Mouse (Mus musculus) left cerebral cortex, adult 8-10 months (tissue): ENCODE data around the gene Sirt6. TPM values are rescaled to one million over a fixed set of nuclear protein-coding genes. Genes with fewer than 3 reads are reported as not detected.
A peak's percentile ranks its signal among the peaks of the same experiment; 100 is the strongest.

ENCODE experiments used
- DNase-seq, 2 experiments: peaks; one replicate each; pipeline ENCODE4 v3.0.0; 2022; ENCODE audit warnings: low spot score in 2 of 2
- total RNA-seq, 4 experiments: library from RNA; stranded (reverse); gene quantifications; 2 replicates each; pipeline ENCODE4 v1.2.4; 2022

The Sirt6 gene
- total RNA-seq = 10 to 100 TPM; 21.8 to 27.9 (median 25.2) TPM

- DNase-seq = peak; percentile 87 to 94
Observed at GRCm38 (mm10) chr10:81626994-81627835, at the start of gene Sirt6. Sirt6 (minus strand) TSS chr10:81627797.

DNA sequence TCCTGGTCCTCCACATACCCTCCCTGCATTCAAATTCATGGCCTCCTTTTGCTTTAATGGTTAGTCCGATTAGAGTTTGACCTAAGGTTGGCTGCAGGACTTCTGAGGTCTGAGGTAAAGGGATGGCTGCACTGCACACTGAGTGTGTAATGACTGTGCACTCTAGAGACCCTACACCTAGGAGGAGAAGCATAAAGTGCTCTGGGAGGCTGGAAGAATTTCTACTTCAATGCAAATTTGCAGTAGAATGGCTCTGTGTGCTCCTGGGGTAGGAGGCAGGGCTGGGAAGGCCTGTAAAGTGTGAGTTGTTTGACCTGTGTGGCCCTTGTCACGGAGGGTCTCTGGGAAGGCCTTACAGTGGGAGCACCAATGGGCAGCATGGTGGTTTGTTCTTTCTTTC is 28.6 kb upstream of the Sirt6 start:
- no peak for DNase-seq

DNA sequence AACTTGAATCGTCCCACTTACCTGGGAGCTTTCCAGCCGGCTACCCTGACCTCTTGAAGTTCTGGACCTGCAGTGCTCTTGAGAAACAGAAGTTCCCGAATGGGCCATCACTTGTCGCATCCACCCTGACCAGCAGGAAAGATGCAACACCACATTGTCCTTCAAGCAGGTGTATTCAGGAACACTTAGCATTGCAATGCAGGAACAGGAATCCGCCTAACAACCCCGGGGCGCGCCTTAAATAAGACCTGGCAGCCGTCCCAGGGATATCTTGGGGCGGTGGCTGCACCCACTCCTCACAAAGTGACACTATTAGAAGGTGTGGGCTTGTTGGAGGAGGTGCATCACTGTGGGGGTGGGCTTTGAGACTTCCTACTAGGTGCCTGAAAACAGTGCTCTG is 27.6 kb upstream of the Sirt6 start:
- no peak for DNase-seq

DNA sequence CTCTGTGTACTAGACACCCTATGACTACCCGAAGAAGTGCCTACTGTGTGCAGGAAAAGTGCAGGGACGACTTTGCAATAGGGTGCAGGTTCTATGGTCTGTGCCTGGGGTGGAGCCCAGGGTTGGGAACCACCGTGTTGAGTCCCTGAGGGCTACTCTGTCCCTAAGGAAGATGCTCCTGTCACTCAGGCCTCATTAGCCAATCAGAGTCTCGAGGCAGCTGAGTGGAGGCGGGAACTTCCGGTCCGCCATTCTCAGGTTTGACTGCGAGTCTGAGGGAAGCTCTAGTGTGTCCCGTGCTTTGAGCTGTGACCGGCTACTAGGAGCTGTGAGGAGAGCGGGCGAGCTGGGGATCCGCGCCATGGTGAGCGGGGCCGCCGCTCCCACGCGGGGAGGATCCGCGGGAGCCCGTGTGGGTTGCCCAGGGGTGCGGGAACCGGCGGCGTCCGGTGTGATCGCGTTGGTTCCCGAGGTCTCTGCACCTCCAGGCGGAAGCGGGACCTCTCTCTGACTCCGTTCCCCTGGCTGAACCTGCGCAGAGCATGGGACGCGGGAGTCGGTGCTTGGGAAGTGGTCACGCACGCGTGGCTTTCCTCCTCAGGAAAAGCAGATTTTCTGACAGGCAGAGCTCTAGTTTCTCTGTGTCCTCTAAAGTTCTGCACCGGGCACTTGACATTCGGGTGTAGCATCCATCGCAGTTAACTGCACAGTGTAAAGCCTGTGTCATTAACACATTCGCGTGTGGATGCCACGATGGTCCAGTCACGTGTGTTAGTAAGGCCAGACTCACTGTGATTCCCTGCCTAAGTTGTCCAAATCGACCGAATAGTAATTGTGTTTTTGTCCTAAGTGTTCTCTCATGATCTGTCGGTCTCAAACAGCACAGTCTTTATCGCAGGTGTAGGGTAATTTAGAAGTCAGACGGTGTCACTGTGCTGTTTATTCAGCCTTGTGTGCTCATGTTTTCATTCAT is 21.5 kb upstream of the Sirt6 start, which contains the start of gene Gm10778:
Gene Gm10778, plus strand, starts transcription at position 257 of the 973 bp plus-strand sequence.
- DNase-seq = peak; percentile 72 to 78

DNA sequence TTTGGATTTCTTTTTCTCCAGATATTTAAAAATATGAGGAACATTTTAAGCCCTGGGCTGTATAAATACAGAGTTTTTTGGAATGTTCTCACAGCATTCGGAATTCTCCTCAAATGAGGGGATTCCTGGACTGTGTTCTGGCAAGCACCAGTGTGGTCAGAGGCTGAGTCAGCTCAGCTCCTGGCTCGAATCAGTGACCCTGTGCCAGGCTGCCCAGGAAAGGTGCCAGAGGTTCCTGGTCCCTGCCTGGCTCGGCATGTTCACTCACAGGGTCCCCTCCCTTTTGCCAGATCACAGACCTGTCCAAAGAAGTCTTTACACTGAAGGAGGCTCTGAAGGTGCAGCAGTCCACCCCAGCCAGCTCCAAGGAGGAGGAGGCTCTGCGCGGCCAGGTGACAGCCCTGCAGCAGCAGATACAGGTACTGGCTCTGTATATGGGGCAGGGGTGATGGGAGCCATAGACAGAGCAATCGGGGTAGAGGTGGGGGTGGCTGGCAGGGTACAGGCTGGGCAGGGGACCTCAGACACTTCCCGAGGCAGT is 18.5 kb upstream of the Sirt6 start:
- peak in 1 of 2 experiments; percentile 13 for DNase-seq

DNA sequence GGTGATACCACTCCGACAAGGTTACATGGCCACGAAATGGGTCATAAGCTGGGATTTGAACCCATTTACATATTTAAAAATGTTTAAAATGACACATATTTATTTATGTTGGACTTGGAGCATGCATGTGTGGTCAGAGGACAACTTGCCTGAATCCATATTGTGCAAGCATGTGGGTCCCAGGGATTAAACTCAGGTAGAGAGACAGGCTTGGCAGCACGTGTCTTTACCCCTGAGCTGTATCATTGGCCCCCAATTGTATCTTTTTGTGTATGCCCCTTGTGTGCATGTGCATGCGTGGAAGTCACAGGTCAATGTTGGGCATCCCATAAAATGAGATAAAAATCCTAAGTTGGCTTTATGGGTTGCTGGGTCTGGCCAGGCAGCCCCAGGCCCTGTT is 17.8 kb upstream of the Sirt6 start:
- no peak for DNase-seq

DNA sequence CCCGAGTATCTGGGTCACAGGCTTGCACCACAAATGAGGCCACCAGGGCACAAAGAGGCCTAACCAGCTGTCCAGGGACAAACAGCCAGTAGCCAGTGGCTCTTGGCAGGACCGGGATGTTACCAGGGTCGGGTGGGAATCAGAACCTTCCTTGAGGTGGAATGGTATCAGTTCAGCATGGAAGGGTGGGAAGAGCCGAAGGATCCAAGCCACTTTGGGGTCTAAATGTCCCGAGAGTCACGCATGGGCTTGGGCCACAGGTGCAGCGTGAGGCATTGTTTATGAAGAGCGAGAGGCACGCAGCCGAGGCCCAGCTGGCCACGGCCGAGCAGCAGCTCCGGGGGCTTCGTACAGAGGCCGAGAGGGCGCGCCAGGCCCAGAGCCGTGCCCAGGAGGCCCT is 17.1 kb upstream of the Sirt6 start:
- DNase-seq = peak; percentile 1 to 15

GRCm38 (mm10) chr10:81644162-81644561 is 16.6 kb upstream of the Sirt6 start:
- peak in 1 of 2 experiments; percentile 5 for DNase-seq

- peak; percentile 89 to 96 for DNase-seq
Observed at GRCm38 (mm10) chr10:81643449-81644055, 16.0 kb upstream of the Sirt6 start.

DNA sequence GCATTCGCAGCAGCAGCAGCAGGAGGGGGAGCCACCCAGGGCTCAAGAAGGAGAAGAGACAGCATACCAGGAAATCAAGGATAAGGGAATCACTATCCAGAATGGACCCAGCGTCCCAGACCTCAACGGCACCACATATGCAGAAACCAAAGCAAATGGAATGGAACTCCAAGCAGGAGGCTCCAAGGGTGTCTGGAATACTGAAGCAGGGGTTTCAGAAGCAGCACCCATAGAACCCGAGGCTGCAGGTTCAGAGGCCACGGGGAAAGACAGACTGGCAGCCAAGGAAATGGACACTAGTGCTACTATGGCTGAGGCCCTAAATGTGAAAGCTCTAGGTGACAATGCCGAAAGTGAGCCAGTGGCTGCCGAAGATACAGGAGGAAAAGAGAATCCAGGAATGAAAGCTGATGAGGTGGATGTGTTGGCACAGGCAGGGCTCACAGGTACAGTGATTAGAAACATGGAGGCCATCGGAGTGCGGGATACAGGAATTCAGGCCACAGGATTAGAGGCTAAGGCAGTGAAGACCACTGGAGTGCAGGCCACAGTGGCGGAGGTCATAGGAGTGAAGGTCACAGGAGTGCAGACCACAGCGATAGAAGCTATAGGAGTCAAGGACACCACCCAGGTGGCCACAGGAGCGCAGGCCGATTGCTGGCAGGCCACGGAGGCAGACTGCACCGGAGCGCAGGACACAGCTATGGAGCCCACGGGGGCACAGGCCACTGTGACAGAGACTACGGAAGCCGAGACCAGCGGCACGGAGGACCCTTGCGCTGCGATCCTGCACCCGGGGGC is 15.3 kb upstream of the Sirt6 start:
- DNase-seq = no peak

DNA sequence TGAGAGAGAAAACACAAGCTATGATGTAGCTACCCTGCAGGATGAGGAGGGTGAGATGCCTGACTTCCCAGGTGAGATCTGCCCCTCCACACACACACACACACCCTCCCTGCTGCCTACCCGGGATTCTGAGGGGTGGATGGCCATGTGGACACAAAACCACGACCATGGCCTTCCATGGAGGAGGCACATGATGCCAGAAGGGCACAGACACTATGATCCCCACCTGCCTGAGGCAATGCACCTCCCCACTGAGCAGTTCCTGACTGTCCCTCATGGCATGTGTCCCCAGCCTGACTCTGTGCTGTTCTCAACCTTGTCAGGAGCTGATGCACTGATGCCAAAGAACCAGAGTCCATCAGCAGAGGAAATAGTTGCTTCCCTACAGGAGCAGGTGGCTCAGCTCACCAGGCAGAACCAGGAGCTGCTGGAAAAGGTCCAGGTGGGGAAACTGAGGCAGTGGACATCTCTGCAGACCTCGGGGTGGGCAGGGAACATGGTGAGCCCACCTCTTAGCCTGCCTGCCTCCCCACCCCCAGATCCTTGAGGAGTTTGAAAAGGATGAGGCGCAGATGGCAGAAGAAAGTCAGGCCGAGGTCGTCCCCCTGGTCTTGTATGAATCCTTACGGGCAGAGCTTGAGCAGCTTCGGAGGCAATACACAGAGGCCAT is 14.5 kb upstream of the Sirt6 start:
- DNase-seq = peak; percentile 2 to 41

GRCm38 (mm10) chr10:81641566-81641965 is 14.0 kb upstream of the Sirt6 start:
- DNase-seq = peak; percentile 2 to 6

GRCm38 (mm10) chr10:81640825-81641224 is 13.2 kb upstream of the Sirt6 start:
- DNase-seq = peak; percentile 1 to 8

GRCm38 (mm10) chr10:81638101-81638500 is 10.5 kb upstream of the Sirt6 start:
- DNase-seq = peak; percentile 1 to 12

- DNase-seq = peak in 1 of 2 experiments; percentile 4
Observed at GRCm38 (mm10) chr10:81636338-81636737, 8.7 kb upstream of the Sirt6 start.

GRCm38 (mm10) chr10:81633253-81634099 is 5.9 kb upstream of the Sirt6 start:
- peak; percentile 69 to 87 for DNase-seq

DNA sequence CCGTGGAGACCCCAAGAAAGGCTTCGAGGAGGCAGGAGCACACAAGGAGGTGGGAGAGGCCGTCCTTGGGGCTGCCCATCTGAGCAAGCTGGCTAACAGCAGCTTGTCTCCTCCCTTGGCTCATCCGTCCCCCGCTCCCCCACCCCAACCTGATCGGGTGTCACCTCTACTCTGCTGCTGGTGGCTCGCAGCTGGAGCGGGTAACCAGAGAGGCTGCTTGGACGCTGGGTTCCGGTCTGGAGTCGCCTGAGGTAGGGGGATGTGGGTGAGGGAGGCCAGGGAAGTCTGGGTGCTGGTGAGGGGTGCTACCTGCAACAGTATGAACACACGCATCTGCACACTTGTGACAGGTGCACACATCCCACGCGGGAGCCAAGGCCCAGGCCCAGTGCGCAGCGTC is 793 bp upstream of the Sirt6 start, which contains the start of gene Ankrd24:
Gene Ankrd24, plus strand, starts transcription at position 151 of the 400 bp plus-strand sequence.
- DNase-seq = no peak

DNA sequence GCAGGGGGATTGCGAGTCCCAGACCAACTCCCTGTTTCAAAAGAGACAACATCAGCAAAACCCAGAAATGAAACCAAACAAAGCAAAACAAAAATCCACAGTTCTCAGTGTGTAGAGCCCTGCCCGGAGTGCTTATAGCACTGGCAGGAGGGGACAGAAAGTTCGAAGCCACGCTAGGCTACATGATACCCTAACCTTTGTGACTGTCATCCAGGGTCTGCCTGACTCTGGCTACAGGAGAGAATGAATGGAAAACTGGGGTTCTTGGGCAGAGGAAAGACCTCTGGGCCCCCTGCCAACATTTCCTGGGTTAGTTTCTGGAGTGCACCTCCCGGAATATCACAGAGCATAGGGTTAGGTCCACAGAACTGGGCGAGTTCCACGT is 231 bp upstream of the Sirt6 start:
- no peak for DNase-seq
